Mouse (Mus musculus): ENCODE results near the gene Tmem211.

- TF ChIP-seq EP300 (optimal IDR thresholded peaks at IDR 0.05), result no peak
- no peak for TF ChIP-seq CTCF (IDR thresholded peaks at IDR 0.05; ENCODE audit: low read depth)
Observed at GRCm38 (mm10) chr5:113286048-113286447, 59.3 kb downstream of the Tmem211 start.
